Mouse (Mus musculus): ENCODE results near the gene Bmper. TPM values are rescaled to one million over a fixed set of nuclear protein-coding genes. Genes with fewer than 3 reads are reported as not detected.

Gene Bmper
- polyA plus RNA-seq, 1 experiment: 12.0 TPM

DNA sequence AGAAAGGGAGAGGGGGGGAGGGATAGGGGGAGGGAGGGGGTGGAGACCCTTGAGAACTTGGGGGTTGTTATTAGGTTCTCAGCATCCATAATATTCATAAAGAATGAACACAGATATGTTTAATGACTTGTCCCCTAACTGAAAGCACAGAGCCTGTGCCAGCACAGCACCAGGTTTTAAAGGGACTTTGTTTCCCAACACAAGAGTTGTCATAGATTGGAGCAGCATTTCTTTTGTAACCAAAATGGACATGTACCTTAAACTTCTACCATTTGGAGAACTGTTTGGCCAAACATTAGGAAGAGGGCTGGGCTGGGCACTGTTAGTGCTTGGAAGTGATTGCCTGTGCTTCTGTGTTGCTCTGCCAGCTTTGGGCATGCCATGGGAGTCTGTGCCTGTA lies 89.1 kb downstream of the Bmper start:
- TF ChIP-seq CTCF (IDR thresholded peaks at IDR 0.05; ENCODE audit: insufficient read depth, low read length) (no peak), POLR2A (IDR thresholded peaks at IDR 0.05; ENCODE audit: borderline replicate concordance, extremely low read depth, low read depth, low read length) (no peak)
- Histone ChIP-seq H3K4me1 (ENCODE audit: control insufficient read depth, insufficient read depth, low read length) (no peaks in the 10 kb centered on the region), H3K4me3 (replicated peaks; ENCODE audit: extremely low read depth, low read depth, low read length) (no peak overlapping the region)
- DNase-seq: no peak

DNA sequence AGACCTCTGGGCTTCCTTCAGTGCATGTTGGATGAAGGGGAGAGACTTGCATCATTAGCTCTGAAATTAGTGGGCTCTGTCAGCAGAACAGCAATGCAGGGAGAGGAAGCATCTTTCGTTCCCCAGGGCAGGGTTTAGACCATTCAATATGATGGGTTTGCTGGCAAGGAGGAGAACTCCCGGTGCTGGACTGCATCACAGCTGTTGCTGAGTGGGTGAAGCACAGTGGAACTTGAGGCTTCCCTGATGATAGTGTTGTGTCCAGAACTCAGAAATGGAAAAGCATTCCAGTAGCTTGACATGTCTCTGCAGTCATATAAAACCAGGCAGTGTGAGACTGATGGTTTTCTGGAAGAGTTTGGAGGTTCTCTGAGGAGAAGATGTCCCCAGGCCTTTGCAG lies 90.0 kb downstream of the Bmper start:
- TF ChIP-seq CTCF (IDR thresholded peaks at IDR 0.05; ENCODE audit: insufficient read depth, low read length): no peak
- no peak for TF ChIP-seq POLR2A (IDR thresholded peaks at IDR 0.05; ENCODE audit: borderline replicate concordance, extremely low read depth, low read depth, low read length)
- 79% methylated on average over 2 of the region's 2 CpGs for WGBS

DNA sequence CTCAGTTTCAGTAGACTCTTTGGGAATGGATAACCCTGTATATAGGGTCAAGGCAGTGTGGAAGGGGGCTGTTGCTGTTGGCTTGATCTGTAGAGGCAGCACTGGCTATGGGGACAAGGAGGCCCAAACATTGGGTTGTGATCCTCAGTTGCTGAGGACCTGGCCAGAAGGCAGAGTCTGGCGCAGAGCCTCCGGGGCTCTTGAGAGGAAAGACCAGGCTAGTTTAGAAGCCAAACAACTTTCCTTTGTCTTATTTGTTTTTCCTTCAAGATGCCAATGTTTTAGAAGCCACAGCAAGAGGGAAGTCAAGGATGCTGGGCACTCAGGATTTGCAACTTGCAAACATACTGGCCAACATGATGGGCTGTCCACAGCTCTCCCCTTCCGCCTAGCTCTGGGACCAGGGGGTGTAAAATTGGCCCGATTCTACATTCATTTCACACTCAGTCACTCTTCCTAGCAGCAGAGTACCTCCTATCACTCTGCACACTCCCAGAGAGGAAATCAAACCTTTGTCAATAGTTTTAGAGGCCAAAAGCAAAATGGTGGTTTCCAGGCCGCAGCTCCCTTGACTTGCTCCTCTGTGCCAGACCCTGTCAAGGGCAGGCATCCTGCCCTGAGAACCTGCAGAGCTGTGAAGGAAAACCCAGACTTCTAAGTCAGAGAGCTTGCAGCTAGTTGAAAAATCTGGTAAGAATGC lies 92.9 kb downstream of the Bmper start:
- WGBS: 77% methylated on average over 5 of the region's 5 CpGs
- TF ChIP-seq CTCF (IDR thresholded peaks at IDR 0.05; ENCODE audit: insufficient read depth, low read length): no peak
- no peak for TF ChIP-seq POLR2A (IDR thresholded peaks at IDR 0.05; ENCODE audit: borderline replicate concordance, extremely low read depth, low read depth, low read length)
- Histone ChIP-seq H3K4me1 (ENCODE audit: control insufficient read depth, insufficient read depth, low read length) (no peaks in the 10 kb centered on the region), H3K4me3 (replicated peaks; ENCODE audit: extremely low read depth, low read depth, low read length) (no peak overlapping the region)
- no peak for DNase-seq

More for the DNA sequence above, 90.0 kb downstream of the Bmper start:
- Histone ChIP-seq H3K4me3 (replicated peaks; ENCODE audit: extremely low read depth, low read depth, low read length) (no peak overlapping the region), H3K4me1 (ENCODE audit: control insufficient read depth, insufficient read depth, low read length) (no peaks in the 10 kb centered on the region)
- no peak for DNase-seq

DNA sequence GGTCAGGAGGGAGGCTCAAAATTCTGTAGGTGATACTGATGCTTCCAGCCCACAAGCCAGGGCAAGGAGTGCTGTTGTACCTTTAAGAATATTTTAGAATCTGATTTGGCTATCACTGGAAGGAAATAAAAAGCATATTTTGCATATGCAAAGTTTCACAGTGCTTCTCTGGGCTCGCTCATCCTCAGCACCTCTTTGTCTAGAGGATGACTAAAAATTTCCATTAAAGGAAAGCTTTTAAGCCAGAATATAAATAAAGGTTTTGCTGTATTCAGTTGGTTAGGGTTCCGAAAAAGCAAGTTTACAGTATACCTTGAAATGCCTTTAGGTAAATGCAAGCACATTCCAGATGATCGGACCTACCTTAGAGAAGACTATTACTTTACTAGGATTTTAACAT lies 105.0 kb downstream of the Bmper start:
- H3K4me1 ChIP-seq (ENCODE audit: control insufficient read depth, insufficient read depth, low read length): no peaks in the 10 kb centered on the region
- DNase-seq: no peak
- WGBS: 81% methylated on average over 3 of the region's 3 CpGs
- TF ChIP-seq CTCF (IDR thresholded peaks at IDR 0.05; ENCODE audit: insufficient read depth, low read length): no peak
- no peak overlapping the region for H3K4me3 ChIP-seq (replicated peaks; ENCODE audit: extremely low read depth, low read depth, low read length)

DNA sequence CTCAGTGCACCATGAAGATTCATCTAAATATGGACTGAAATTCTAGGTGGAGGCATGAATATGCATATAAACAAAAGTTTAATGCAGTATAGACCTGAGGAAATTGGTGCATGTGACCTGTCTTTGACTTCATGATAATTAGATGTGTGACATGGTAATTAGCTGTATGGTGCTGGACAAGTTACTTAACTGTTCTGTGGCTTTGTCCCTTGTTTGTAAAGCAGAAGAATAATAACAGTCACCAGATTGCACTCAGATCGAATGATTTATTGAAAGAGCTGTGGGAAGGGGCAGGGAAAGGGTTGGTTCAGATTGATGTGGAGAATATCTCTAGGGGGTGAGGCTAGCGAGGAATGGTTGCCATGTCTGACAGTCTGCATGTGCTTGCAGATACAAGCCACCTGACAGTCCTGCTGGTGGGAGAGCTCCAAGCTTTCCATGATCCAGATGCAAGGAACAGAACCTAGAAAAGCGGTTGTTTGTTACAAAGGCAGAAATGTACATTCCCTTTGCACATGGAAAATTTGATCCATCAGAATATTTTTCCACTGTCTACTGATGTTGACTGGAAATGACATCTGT lies 110.3 kb downstream of the Bmper start:
- no peak for DNase-seq
- WGBS: 53% methylated on average over 3 of the region's 3 CpGs
- TF ChIP-seq POLR2A (IDR thresholded peaks at IDR 0.05; ENCODE audit: borderline replicate concordance, extremely low read depth, low read depth, low read length) (no peak), CTCF (IDR thresholded peaks at IDR 0.05; ENCODE audit: insufficient read depth, low read length) (no peak)
- H3K4me1 ChIP-seq (ENCODE audit: control insufficient read depth, insufficient read depth, low read length): no peaks in the 10 kb centered on the region
- no peak overlapping the region for H3K4me3 ChIP-seq (replicated peaks; ENCODE audit: extremely low read depth, low read depth, low read length)

DNA sequence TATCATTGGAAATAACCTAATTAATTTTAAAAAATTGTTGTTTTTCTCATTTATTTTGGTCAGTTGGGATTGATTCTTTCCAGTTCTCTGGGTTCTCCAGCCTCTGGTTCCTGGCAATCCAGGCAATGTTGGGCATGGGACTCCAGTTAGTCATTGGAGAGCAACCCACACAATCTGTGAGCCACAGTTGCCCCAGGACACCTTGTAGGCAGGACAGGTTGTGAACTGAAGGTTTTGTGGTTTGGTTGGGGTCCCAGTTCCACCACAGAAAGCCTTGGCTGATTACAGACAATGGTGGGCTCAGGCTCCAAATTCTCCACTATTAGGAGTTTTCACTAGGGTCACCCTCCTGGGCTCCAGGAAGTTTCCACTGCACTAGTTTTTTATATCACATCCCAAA lies 117.7 kb downstream of the Bmper start:
- TF ChIP-seq POLR2A (IDR thresholded peaks at IDR 0.05; ENCODE audit: borderline replicate concordance, extremely low read depth, low read depth, low read length): no peak
- no peak for TF ChIP-seq CTCF (IDR thresholded peaks at IDR 0.05; ENCODE audit: insufficient read depth, low read length)
- Histone ChIP-seq H3K4me1 (ENCODE audit: control insufficient read depth, insufficient read depth, low read length) (0 out of 2 replicates have a peak, but pooled peaks cover 2% of the 10 kb centered on the region), H3K4me3 (replicated peaks; ENCODE audit: extremely low read depth, low read depth, low read length) (no peak overlapping the region)
- no peak for DNase-seq

DNA sequence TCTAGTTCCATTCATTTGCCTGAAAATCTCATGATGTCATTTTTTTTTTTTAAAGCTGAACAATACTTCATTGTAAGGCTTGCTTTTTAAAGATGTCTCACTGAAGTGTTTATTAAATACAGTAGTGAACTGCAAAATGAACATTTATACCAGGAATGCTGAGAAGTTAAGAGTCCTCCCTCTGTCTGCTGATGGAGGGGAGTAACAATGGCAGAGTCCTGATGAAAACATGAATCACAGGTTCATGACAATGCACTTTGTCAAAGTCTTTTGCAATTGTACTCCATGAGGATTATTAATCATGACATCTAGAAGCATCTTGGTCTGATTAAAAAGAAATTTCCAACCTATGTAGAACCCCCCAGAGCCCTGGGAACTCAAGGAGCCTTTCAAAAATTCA lies 118.4 kb downstream of the Bmper start:
- TF ChIP-seq CTCF (IDR thresholded peaks at IDR 0.05; ENCODE audit: insufficient read depth, low read length) (no peak), POLR2A (IDR thresholded peaks at IDR 0.05; ENCODE audit: borderline replicate concordance, extremely low read depth, low read depth, low read length) (no peak)
- H3K4me3 ChIP-seq (replicated peaks; ENCODE audit: extremely low read depth, low read depth, low read length): no peak overlapping the region
- H3K4me1 ChIP-seq (ENCODE audit: control insufficient read depth, insufficient read depth, low read length): 0 out of 2 replicates have a peak, but pooled peaks cover 2% of the 10 kb centered on the region
- no peak for DNase-seq

DNA sequence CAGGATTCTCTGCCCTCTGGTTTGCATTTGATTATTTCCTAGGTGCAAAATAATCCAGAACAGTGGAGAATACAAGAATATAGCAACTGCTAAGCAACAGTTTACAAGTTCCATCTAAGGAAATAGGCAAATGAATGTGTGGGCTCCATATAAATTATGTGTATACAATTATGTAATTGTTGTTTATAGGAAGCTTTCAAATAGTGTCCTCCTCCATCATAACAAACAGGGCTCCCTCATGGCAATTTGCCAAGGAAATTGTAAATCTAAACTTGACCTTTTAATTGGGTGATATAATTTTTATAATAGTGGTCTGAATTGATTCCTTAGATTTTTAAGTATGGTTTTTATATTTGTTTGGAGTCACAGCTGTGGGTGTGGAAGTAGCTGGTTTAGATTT lies 121.5 kb downstream of the Bmper start:
- H3K4me1 ChIP-seq (ENCODE audit: control insufficient read depth, insufficient read depth, low read length): 0 out of 2 replicates have a peak, but pooled peaks cover 2% of the 10 kb centered on the region
- TF ChIP-seq CTCF (IDR thresholded peaks at IDR 0.05; ENCODE audit: insufficient read depth, low read length) (no peak), POLR2A (IDR thresholded peaks at IDR 0.05; ENCODE audit: borderline replicate concordance, extremely low read depth, low read depth, low read length) (no peak)
- DNase-seq: no peak
- no peak overlapping the region for H3K4me3 ChIP-seq (replicated peaks; ENCODE audit: extremely low read depth, low read depth, low read length)

DNA sequence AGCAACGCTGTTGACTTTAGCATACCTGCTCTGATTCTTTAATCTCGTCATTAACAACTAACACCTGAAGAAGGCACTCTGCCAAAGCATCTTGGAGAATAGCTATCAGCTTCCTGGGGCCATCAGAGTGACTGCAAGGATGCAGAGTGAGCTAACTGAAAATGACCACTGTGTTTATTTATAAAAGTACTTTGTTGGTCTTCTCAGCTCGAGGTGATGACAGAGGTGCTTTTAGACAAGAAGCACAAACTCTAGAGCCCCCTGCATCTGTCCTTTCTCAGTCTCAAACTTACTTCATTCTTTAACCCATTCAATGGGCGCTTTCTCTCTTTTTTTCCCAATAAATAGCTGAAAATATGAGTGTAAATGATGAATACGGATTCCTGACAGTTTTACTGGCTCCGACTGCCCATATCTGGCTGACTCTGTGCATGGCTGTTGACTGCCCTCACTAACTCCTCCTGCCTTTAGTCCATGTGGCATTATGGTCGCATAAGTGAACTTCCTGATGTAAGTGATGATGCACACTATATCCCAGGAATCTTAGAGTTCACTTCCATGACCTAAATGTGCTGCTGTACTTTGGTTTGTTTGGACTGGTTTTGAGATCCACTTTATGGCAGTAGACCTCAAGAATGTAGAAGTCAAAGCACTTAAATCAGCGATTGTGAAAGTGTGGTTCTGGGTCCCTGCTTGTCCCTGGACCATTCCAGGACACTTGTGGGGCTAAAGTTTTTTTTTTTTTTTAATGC lies 122.4 kb downstream of the Bmper start:
- Histone ChIP-seq H3K4me3 (replicated peaks; ENCODE audit: extremely low read depth, low read depth, low read length) (no peak overlapping the region), H3K4me1 (ENCODE audit: control insufficient read depth, insufficient read depth, low read length) (0 out of 2 replicates have a peak, but pooled peaks cover 2% of the 10 kb centered on the region)
- WGBS: 27% methylated on average over 8 of the region's 8 CpGs
- no peak for DNase-seq
- TF ChIP-seq POLR2A (IDR thresholded peaks at IDR 0.05; ENCODE audit: borderline replicate concordance, extremely low read depth, low read depth, low read length): no peak

DNA sequence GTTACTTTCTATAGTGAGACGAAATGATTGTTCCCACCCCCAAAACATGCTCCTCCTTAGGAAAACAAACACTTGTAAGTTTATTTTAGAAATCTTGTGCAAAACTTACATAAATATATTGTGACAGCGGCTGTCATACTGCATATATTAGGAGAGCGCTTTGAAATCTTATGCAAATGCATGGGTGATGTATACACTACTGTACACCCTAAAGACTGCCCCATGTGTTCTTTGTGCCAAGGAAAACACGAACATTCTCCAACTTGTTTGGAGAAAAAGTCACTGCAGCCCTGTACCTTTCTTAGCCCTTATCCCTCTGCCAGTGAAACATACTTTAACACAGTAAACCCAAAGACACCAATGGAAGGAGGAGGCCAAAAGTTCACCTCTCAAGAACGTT lies 126.7 kb downstream of the Bmper start:
- no peak for DNase-seq
- TF ChIP-seq POLR2A (IDR thresholded peaks at IDR 0.05; ENCODE audit: borderline replicate concordance, extremely low read depth, low read depth, low read length): no peak
- no peak for TF ChIP-seq CTCF (IDR thresholded peaks at IDR 0.05; ENCODE audit: insufficient read depth, low read length)
- H3K4me3 ChIP-seq (replicated peaks; ENCODE audit: extremely low read depth, low read depth, low read length): no peak overlapping the region
- 59% methylated on average over 5 of the region's 5 CpGs for WGBS
- H3K4me1 ChIP-seq (ENCODE audit: control insufficient read depth, insufficient read depth, low read length): 0 out of 2 replicates have a peak, but pooled peaks cover 2% of the 10 kb centered on the region
